Mouse (Mus musculus) lung, postnatal 0 days (tissue): Measurements from ENCODE around the gene Gdap1l1.

Experiments
- CTCF ChIP-seq: IDR thresholded peaks from 2 replicates; pipeline ENCODE4 v1.5.1; 2016; ENCODE audit warnings: antibody characterized with exemption, mild to moderate bottlenecking
- EP300 ChIP-seq: IDR thresholded peaks from 2 replicates; pipeline ENCODE4 v1.6.1; 2016; ENCODE audit warnings: antibody characterized with exemption, mild to moderate bottlenecking, control low read depth

DNA sequence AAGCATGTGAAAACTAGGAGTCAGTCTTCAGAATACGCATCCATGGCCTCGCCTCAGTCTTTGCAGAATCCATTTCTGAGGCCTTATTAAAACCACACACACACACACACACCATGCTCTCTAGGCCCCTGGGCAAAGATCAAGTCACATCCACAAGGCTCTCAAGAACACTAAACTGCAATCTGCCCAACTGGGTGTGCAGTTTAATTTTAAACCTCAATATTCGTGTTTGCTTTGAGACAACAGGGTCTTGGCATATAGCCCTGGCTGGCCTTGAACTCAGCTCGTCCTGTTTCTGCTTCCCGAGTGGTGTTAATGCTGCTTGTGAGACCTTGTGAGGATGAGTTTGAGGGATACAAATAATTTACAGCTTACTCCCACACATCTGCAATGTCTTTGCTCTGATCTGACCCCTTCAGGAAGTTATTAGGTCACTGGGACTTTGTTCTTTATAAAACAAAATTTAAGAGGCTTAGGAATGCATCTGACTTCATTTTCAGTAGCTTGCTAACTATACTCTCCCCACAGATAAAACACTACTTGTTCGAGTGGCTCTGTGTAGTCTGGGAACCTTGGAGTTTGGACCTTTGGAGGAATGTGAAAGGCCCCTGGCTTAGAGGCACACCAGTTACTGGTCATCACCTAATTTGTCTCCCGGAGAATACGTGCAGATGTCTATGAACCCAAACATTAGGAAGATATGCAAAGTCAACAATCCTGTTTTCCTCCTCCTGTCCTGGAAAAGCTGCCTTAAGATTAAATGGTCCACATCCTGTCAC, 34.0 kb upstream of the Gdap1l1 start:
- TF ChIP-seq CTCF, result no peak
- TF ChIP-seq EP300, result no peak
